In the genomic region with DNA sequence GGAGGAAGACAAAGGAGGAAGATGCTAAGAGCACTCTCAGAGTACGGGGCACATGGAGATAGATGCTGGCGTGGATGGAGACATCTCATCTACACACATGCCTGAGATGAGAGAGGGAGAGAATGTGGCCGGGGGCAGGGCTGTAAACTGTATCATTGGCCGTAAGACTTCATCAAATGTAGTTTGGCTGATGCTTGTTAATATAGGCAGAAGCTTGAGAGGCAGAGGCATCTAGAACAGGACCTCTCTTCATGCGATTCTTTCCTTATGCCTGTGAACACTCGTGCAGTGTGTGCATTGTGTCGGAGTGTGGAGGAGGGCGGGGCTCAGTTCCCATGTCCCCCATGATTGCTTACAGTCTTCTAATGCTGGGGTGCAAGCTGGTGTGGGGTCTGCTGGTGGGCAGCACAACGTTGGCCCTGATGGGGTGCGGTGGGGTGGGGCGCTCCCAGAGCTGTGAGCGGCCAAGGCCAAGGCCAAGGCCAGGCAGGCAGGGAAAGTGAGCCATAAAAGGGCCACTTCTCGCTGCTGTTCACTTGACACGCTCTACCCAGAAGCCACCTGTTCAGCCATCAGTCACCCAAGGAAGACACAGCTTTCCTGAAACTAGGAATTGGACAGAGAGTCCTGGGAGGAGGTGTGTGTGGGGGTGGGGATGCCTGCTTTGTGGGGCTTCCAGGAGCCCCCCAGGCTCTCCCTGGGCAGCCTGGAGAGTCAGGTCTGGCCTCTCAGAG, we compare ENCODE assay signal across 15 mouse cellular contexts. TPM values are rescaled to one million over a fixed set of nuclear protein-coding genes. Genes with fewer than 3 reads are reported as not detected.
DNase-seq lines count a peak whose midpoint lies in the region; ATAC-seq lines count a peak whose summit lies in the region.
"Had no signal": no experiment of that assay in that cellular context is flagged by ENCODE, and none has a peak within 500 bp of the region (broad histone marks: within the 10 kb centered on the region; RNA-seq: fewer than 3 reads in every experiment).

No protein-coding gene starts in this region.

- no peak overlapping the region for H3K4me2 ChIP-seq in forebrain, embryonic 11.5 days (ENCODE audit: low read depth, low read length, severe bottlenecking)
- H3K4me2 ChIP-seq in intestine, embryonic 14.5 days (ENCODE audit: low read length), result no peak overlapping the region
- H3K4me2 ChIP-seq in intestine, embryonic 16.5 days (ENCODE audit: low read depth, low read length), result no peak overlapping the region
- H3K4me2 ChIP-seq in embryonic facial prominence, embryonic 12.5 days (replicated peaks), result no peak overlapping the region
- H3K4me2 ChIP-seq in stomach, embryonic 15.5 days, result no peak overlapping the region
- H3K4me2 ChIP-seq: liver, embryonic 13.5 days; neural tube, embryonic 15.5 days had no signal

- H3K4me1 ChIP-seq in forebrain, embryonic 10.5 days, result peaks cover 30% of the 10 kb centered on the region
- H3K4me1 ChIP-seq in forebrain, embryonic 11.5 days (replicated peaks; ENCODE audit: control insufficient read depth, insufficient read depth, low read length), result no peaks in the 10 kb centered on the region; the same call in 1 of the 2 replicates
- H3K4me1 ChIP-seq in intestine, embryonic 14.5 days (replicated peaks; ENCODE audit: control insufficient read depth, insufficient read depth, low read length), result peaks cover under 1% of the 10 kb centered on the region; the same call in 1 of the 2 replicates
- H3K4me1 ChIP-seq in intestine, embryonic 16.5 days (ENCODE audit: control insufficient read depth, insufficient read depth, low read length), result peaks cover 4% of the 10 kb centered on the region; the same call in 1 of the 2 replicates
- peaks cover 7% of the 10 kb centered on the region; the same call in 1 of the 2 replicates for H3K4me1 ChIP-seq in embryonic facial prominence, embryonic 12.5 days
- H3K4me1 ChIP-seq in stomach, embryonic 15.5 days, result peaks cover 9% of the 10 kb centered on the region; the same call in 1 of the 2 replicates
- H3K4me1 ChIP-seq: liver, embryonic 13.5 days; neural tube, embryonic 15.5 days had no signal

- peak overlapping the region; percentile 40 for H3K27ac ChIP-seq in forebrain, embryonic 10.5 days
- no peak overlapping the region for H3K27ac ChIP-seq in forebrain, embryonic 11.5 days (ENCODE audit: low read depth, low read length)
- no peak overlapping the region for H3K27ac ChIP-seq in intestine, embryonic 14.5 days (ENCODE audit: low read depth)
- no peak overlapping the region for H3K27ac ChIP-seq in intestine, embryonic 16.5 days (ENCODE audit: low read length)
- no peak overlapping the region for H3K27ac ChIP-seq in embryonic facial prominence, embryonic 12.5 days
- no peak overlapping the region for H3K27ac ChIP-seq in stomach, embryonic 15.5 days
- H3K27ac ChIP-seq: kidney, postnatal 0 days; liver, embryonic 13.5 days; neural tube, embryonic 15.5 days had no signal

- DNase-seq in forebrain, embryonic 10.5 days (ENCODE audit: extremely low spot score, low spot score), result no peak
- no peak for DNase-seq in forebrain, embryonic 11.5 days (ENCODE audit: low spot score)
- peak; percentile 51 for DNase-seq in intestine, embryonic 14.5 days (ENCODE audit: low spot score)
- no peak for DNase-seq in right cerebral cortex, postnatal 14 days
- no peak for DNase-seq in kidney, postnatal 36 days
- DNase-seq: cerebellum, postnatal 14 days; heart, adult 11 months; heart, postnatal 14 days; liver, embryonic 13.5 days; thymus, postnatal 36 days had no signal

- no peak overlapping the region for H3K4me3 ChIP-seq in forebrain, embryonic 10.5 days
- no peak overlapping the region for H3K4me3 ChIP-seq in forebrain, embryonic 11.5 days (ENCODE audit: low read depth, low read length)
- H3K4me3 ChIP-seq in intestine, embryonic 14.5 days (ENCODE audit: low read depth, low read length), result no peak overlapping the region
- no peak overlapping the region for H3K4me3 ChIP-seq in intestine, embryonic 16.5 days (ENCODE audit: low read length)
- no peak overlapping the region for H3K4me3 ChIP-seq in embryonic facial prominence, embryonic 12.5 days
- no peak overlapping the region for H3K4me3 ChIP-seq in stomach, embryonic 15.5 days (replicated peaks)
- H3K4me3 ChIP-seq: liver, embryonic 13.5 days; neural tube, embryonic 15.5 days had no signal

- H3K9ac ChIP-seq in forebrain, embryonic 11.5 days (ENCODE audit: low read length), result no peak overlapping the region
- H3K9ac ChIP-seq in intestine, embryonic 14.5 days (ENCODE audit: low read length), result no peak overlapping the region
- H3K9ac ChIP-seq in intestine, embryonic 16.5 days (ENCODE audit: low read depth, low read length), result no peak overlapping the region
- H3K9ac ChIP-seq in embryonic facial prominence, embryonic 12.5 days, result no peak overlapping the region
- no peak overlapping the region for H3K9ac ChIP-seq in stomach, embryonic 15.5 days
- H3K9ac ChIP-seq: liver, embryonic 13.5 days; neural tube, embryonic 15.5 days had no signal

- ATAC-seq in forebrain, embryonic 11.5 days (replicated peaks; ENCODE audit: low FRiP score), result no peak
- ATAC-seq in intestine, embryonic 14.5 days (replicated peaks; ENCODE audit: low FRiP score, low TSS enrichment, low read depth), result peak; percentile 38; the same call in 1 of the 2 replicates
- no peak; the same call in 1 of the 2 replicates for ATAC-seq in intestine, embryonic 16.5 days
- 0 out of 2 replicates have a peak, but pooled peaks have one; percentile 24 for ATAC-seq in embryonic facial prominence, embryonic 12.5 days (ENCODE audit: insufficient number of reproducible peaks, insufficient read depth, low FRiP score, low TSS enrichment)
- 0 out of 2 replicates have a peak, but pooled peaks have one; percentile 24 for ATAC-seq in stomach, embryonic 15.5 days (ENCODE audit: insufficient read depth, low FRiP score, low read depth)

- H3K27me3 ChIP-seq in forebrain, embryonic 10.5 days (ENCODE audit: poor library complexity, severe bottlenecking), result peaks cover 54% of the 10 kb centered on the region
- H3K27me3 ChIP-seq in forebrain, embryonic 11.5 days (ENCODE audit: control insufficient read depth, insufficient read depth, low read length), result no peaks in the 10 kb centered on the region
- no peaks in the 10 kb centered on the region for H3K27me3 ChIP-seq in intestine, embryonic 14.5 days (replicated peaks; ENCODE audit: control insufficient read depth, insufficient read depth, low read length)
- no peaks in the 10 kb centered on the region for H3K27me3 ChIP-seq in intestine, embryonic 16.5 days (replicated peaks; ENCODE audit: control insufficient read depth, insufficient read depth, low read length)
- H3K27me3 ChIP-seq in embryonic facial prominence, embryonic 12.5 days, result peaks cover 25% of the 10 kb centered on the region; the same call in 1 of the 2 replicates
- H3K27me3 ChIP-seq in stomach, embryonic 15.5 days (replicated peaks), result no peaks in the 10 kb centered on the region
- H3K27me3 ChIP-seq: liver, embryonic 13.5 days had no signal

- no peaks in the 10 kb centered on the region for H3K36me3 ChIP-seq in forebrain, embryonic 10.5 days (replicated peaks)
- H3K36me3 ChIP-seq in forebrain, embryonic 11.5 days (ENCODE audit: control insufficient read depth, insufficient read depth, low read length), result no peaks in the 10 kb centered on the region
- no peaks in the 10 kb centered on the region for H3K36me3 ChIP-seq in intestine, embryonic 14.5 days (ENCODE audit: control insufficient read depth, insufficient read depth, low read length)
- no peaks in the 10 kb centered on the region for H3K36me3 ChIP-seq in intestine, embryonic 16.5 days (ENCODE audit: control insufficient read depth, insufficient read depth, low read length)
- no peaks in the 10 kb centered on the region for H3K36me3 ChIP-seq in embryonic facial prominence, embryonic 12.5 days
- H3K36me3 ChIP-seq in stomach, embryonic 15.5 days, result no peaks in the 10 kb centered on the region
- H3K36me3 ChIP-seq: liver, embryonic 13.5 days; neural tube, embryonic 15.5 days had no signal

- no peaks in the 10 kb centered on the region for H3K9me3 ChIP-seq in forebrain, embryonic 10.5 days
- no peaks in the 10 kb centered on the region for H3K9me3 ChIP-seq in forebrain, embryonic 11.5 days (ENCODE audit: control insufficient read depth, low read length)
- H3K9me3 ChIP-seq in intestine, embryonic 14.5 days (ENCODE audit: control insufficient read depth, low read length), result no peaks in the 10 kb centered on the region
- H3K9me3 ChIP-seq in intestine, embryonic 16.5 days (ENCODE audit: control insufficient read depth, low read length), result no peaks in the 10 kb centered on the region
- no peaks in the 10 kb centered on the region for H3K9me3 ChIP-seq in embryonic facial prominence, embryonic 12.5 days
- no peaks in the 10 kb centered on the region for H3K9me3 ChIP-seq in stomach, embryonic 15.5 days
- H3K9me3 ChIP-seq: liver, embryonic 13.5 days; neural tube, embryonic 15.5 days had no signal

- WGBS in forebrain, embryonic 10.5 days, result 89% methylated on average over 14 of the region's 14 CpGs
- 88% methylated on average over 14 of the region's 14 CpGs for WGBS in forebrain, embryonic 11.5 days
- WGBS in intestine, embryonic 14.5 days, result 70% methylated on average over 14 of the region's 14 CpGs
- 73% methylated on average over 14 of the region's 14 CpGs for WGBS in intestine, embryonic 16.5 days
- WGBS in embryonic facial prominence, embryonic 12.5 days, result 84% methylated on average over 14 of the region's 14 CpGs
- 74% methylated on average over 14 of the region's 14 CpGs for WGBS in stomach, embryonic 15.5 days

RNA-seq across cellular contexts. Expression of a gene that starts 51.7 kb away (rescaled TPM):
- 4.4 and 4.7 TPM in 2 replicates for polyA plus RNA-seq in forebrain, embryonic 10.5 days (2016; fragmentation: Nextera tagmentation; extraction: Ambion mirVana)
- polyA plus RNA-seq in forebrain, embryonic 11.5 days (2014; fragmentation: Nextera tagmentation; extraction: Ambion mirVana), result 3.4 and 3.6 TPM in 2 replicates
- polyA plus RNA-seq in intestine, embryonic 14.5 days (2014; fragmentation: Nextera tagmentation; extraction: Ambion mirVana), result 6.6 and 7.8 TPM in 2 replicates
- 4.7 and 5.9 TPM in 2 replicates for polyA plus RNA-seq in intestine, embryonic 16.5 days (2015; fragmentation: Nextera tagmentation; extraction: Ambion mirVana)
- 4.5 and 4.6 TPM in 2 replicates for polyA plus RNA-seq in embryonic facial prominence, embryonic 12.5 days (2016; fragmentation: Nextera tagmentation; extraction: Ambion mirVana)
- 8.9 and 10.2 TPM in 2 replicates for polyA plus RNA-seq in stomach, embryonic 15.5 days (2015; fragmentation: Nextera tagmentation; extraction: Ambion mirVana)

Comparison
In these comparisons a context has a peak if more than half of its experiments do, and no peak if none do; other contexts are left out.
1. ATAC-seq: peak in intestine, embryonic 14.5 days (single experiment), embryonic facial prominence, embryonic 12.5 days (single experiment) and stomach, embryonic 15.5 days (single experiment); none in forebrain, embryonic 11.5 days (single experiment) and intestine, embryonic 16.5 days (single experiment).